Mouse (Mus musculus) forebrain, embryonic 16.5 days (tissue): Measurements from ENCODE around the gene Pigw. TPM values are rescaled to one million over a fixed set of nuclear protein-coding genes. Genes with fewer than 3 reads are reported as not detected.

Experiments
- ATAC-seq: fragments of 200-750 bp; cut with Nextera tagmentation; 2 replicates; pipeline ENCODE4 v1.8.0; 2017; ENCODE audit warnings: mild to moderate bottlenecking, moderate library complexity
- H3K27ac ChIP-seq: fragments of 300-500 bp; sonication (generic); 2 replicates; pipeline ENCODE4 v1.5.1; 2014; ENCODE audit warnings: low read length, control low read depth
- H3K27me3 ChIP-seq: fragments of 300-500 bp; sonication (generic); replicated peaks from 2 replicates; pipeline ENCODE4 v1.6.1; 2014; ENCODE audit warnings: low read length; ENCODE audit not compliant: control insufficient read depth, insufficient read depth
- H3K36me3 ChIP-seq: fragments of 300-500 bp; sonication (generic); 2 replicates; pipeline ENCODE4 v1.6.1; 2014; ENCODE audit not compliant: control insufficient read depth, insufficient read depth
- H3K4me1 ChIP-seq: fragments of 300-500 bp; sonication (generic); replicated peaks from 2 replicates; pipeline ENCODE4 v1.6.1; 2014; ENCODE audit warnings: low read length; ENCODE audit not compliant: control insufficient read depth, insufficient read depth
- H3K4me2 ChIP-seq: fragments of 300-500 bp; sonication (generic); 2 replicates; pipeline ENCODE4 v1.6.1; 2014; ENCODE audit warnings: mild to moderate bottlenecking, low read length, control low read depth
- H3K4me3 ChIP-seq: fragments of 300-500 bp; sonication (generic); replicated peaks from 2 replicates; pipeline ENCODE4 v1.5.1; 2014; ENCODE audit warnings: mild to moderate bottlenecking, low read length, control low read depth
- H3K9ac ChIP-seq: fragments of 300-500 bp; sonication (generic); replicated peaks from 2 replicates; pipeline ENCODE4 v1.6.1; 2014; ENCODE audit warnings: low read depth, low read length, control low read depth
- H3K9me3 ChIP-seq: fragments of 300-500 bp; sonication (generic); 2 replicates; pipeline ENCODE4 v1.6.1; 2016; ENCODE audit warnings: low read length; ENCODE audit not compliant: control insufficient read depth
- whole genome bisulfite sequencing: fragments of 180-500 bp; shearing (Covaris S2); extraction: QIAGEN DNeasy Blood & Tissue Kit; methylation state at CpG from one replicate; pipeline ENCODE4 v1.1.7; 2014; 5-methylcytosine and 5-hydroxymethylcytosine counted together
- polyA plus RNA-seq: library from polyadenylated mRNA; unstranded; fragments of >200 nt; fragmentation: Nextera tagmentation; extraction: Ambion mirVana; gene quantifications from 2 replicates; pipeline ENCODE4 v1.2.1, GENCODE M21; 2015

The Pigw gene
- polyA plus RNA-seq, 1 experiment from 2014 or later = 3.7 TPM

DNA sequence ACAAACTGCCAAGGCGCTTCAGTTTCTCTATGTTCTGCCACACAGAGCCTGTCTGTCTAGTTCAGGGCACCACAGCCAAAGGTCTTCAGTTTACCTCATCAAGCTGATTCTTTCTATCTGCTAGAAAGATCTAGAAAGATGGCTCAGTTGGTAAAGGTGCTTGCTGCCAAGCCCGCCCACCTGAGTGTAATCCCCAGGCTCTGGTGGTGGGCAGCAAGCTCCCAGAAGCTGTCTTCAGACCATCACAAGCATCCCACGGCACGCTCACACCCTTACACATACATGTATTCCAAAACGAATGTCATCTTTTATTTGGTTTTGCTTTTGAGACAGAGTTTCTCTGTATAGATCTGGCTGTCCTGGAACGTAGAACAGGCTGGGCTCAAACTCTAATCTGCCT lies 28.4 kb upstream of the Pigw start:
- Histone ChIP-seq H3K36me3 (peaks cover 30% of the 10 kb centered on the region), H3K4me3 (no peak overlapping the region), H3K9ac (no peak overlapping the region), H3K27me3 (no peaks in the 10 kb centered on the region), H3K27ac (no peak overlapping the region), H3K9me3 (no peaks in the 10 kb centered on the region), H3K4me2 (no peak overlapping the region), H3K4me1 (no peaks in the 10 kb centered on the region)
- ATAC-seq = no peak
- 93% methylated on average over 6 of the region's 6 CpGs for WGBS

DNA sequence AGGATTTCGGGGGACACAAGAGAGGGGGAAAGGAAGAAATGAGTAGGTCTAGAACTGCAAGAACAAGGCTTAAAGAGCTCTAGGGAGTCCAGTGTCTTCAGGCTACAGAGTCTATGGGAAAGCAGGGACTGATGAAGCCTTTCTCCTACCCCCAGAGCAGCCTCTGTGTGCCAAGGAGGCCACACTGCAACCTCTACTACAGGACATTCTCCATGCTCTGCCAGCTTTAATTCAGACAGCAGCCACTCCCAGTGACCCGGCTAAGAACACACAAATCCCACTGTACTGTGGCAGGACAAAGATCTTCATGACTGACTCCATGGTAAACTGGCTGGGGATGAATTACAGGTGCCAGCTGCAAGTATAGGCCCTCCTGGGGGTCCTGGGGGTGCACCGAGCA lies 27.0 kb upstream of the Pigw start:
- Histone ChIP-seq H3K27me3 (no peaks in the 10 kb centered on the region), H3K9ac (no peak overlapping the region), H3K4me3 (no peak overlapping the region), H3K9me3 (no peaks in the 10 kb centered on the region), H3K4me2 (no peak overlapping the region), H3K27ac (no peak overlapping the region), H3K4me1 (no peaks in the 10 kb centered on the region), H3K36me3 (peaks cover 29% of the 10 kb centered on the region)
- WGBS = 81% methylated on average over 3 of the region's 3 CpGs
- no peak for ATAC-seq

DNA sequence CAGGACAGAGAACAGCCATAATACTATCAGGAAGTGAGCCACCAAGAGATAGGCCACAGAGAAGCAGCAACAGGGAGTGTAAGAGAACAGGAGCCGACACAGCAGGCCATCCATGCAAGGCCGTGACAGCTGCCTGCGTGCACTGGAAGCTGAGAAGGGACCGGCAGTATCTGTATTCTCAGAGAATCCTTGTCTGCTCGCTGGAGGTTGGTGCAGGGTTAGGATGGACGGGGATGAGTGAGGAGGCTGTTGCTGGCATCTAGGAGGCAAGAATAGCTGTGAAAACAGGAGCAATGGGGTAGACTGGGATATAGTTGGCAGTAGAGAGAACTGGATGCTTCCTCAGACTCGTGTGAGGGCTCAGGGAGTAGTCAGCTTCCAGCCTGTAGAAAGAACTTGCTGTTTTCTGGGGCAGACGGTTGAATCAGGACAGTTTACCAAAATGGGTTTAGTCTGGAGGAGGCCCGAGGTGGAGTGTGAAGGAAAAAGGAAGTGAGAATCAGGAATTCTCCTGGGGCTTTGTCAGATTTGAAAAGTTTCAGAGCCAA lies 24.6 kb upstream of the Pigw start:
- WGBS = 89% methylated on average over 9 of the region's 9 CpGs
- ATAC-seq = no peak
- Histone ChIP-seq H3K36me3 (peaks cover 27% of the 10 kb centered on the region), H3K4me2 (no peak overlapping the region), H3K27me3 (no peaks in the 10 kb centered on the region), H3K9ac (no peak overlapping the region), H3K4me3 (no peak overlapping the region), H3K4me1 (no peaks in the 10 kb centered on the region), H3K9me3 (no peaks in the 10 kb centered on the region), H3K27ac (no peak overlapping the region)

DNA sequence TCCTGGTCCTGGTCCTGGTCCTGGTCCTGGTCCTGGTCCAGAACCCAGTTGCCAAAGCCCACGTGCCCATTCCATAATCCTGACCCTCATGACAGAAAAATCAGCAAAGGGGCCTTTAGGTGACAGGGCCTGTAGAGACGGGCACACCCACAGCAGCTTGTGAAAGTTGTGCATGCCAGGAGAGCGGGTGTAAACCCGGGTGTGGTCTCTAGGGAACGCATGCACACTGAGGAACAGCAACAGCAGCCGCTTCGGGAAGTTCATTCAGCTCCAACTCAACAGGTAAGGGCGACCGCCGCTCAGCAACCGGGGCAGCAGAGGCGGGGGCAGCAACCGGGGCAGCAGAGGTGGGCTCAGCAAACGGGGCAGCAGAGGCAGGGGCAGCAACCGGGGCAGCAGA lies 13.0 kb upstream of the Pigw start:
- Histone ChIP-seq H3K36me3 (peaks cover 4% of the 10 kb centered on the region), H3K4me2 (no peak overlapping the region), H3K27me3 (no peaks in the 10 kb centered on the region), H3K27ac (no peak overlapping the region), H3K9ac (no peak overlapping the region), H3K9me3 (no peaks in the 10 kb centered on the region), H3K4me1 (no peaks in the 10 kb centered on the region), H3K4me3 (no peak overlapping the region)
- 89% methylated on average over 15 of the region's 15 CpGs for WGBS
- ATAC-seq = no peak

DNA sequence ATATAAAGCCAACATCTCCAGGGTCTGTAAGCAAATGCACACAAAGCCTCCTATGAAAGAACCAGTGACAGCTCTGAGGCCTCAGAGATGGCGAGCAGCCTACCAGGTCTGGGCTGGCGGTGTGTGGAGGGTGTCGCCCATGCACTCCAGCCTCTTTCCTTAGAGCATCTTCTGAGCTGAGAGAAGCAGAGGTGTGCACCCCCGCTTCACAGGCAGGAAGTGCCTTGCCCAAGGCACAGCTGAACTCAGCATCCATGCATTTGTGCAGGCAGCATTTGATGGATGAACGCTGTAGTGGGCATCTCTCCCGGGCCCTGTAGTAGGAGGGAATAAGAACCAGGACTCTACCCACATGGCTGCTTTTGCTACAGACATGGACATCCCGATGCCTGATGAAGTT lies 11.6 kb upstream of the Pigw start:
- H3K27me3 ChIP-seq = no peaks in the 10 kb centered on the region
- no peak overlapping the region for H3K4me2 ChIP-seq
- no peak overlapping the region for H3K4me3 ChIP-seq
- H3K27ac ChIP-seq = no peak overlapping the region
- no peak overlapping the region for H3K9ac ChIP-seq
- 93% methylated on average over 7 of the region's 7 CpGs for WGBS
- H3K36me3 ChIP-seq = peaks cover 9% of the 10 kb centered on the region
- H3K9me3 ChIP-seq = no peaks in the 10 kb centered on the region
- H3K4me1 ChIP-seq = no peaks in the 10 kb centered on the region
- no peak for ATAC-seq

DNA sequence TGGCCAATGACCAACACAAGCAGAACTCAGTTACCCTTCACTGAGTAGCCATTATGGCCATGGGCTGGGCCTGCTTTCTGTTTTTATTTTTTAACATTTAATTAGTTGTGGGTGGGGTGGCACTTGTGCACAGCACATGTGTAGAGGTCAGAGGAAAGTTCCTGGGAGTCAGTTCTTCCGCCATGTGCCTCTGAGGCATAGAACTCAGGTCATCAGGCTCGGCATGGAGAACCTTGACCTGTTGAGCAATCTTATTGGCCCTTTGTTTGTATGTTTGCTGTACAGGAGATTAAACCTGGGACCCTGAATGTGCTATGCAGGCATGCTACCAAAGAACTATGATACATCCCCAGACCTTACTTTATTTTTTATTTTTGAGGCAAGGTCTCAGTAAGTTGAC lies 9.4 kb upstream of the Pigw start:
- Histone ChIP-seq H3K4me3 (no peak overlapping the region), H3K27ac (no peak overlapping the region), H3K27me3 (no peaks in the 10 kb centered on the region), H3K9ac (no peak overlapping the region), H3K9me3 (no peaks in the 10 kb centered on the region), H3K36me3 (peaks cover 13% of the 10 kb centered on the region), H3K4me2 (no peak overlapping the region), H3K4me1 (no peaks in the 10 kb centered on the region)
- ATAC-seq = no peak
- 96% methylated on average over 2 of the region's 2 CpGs for WGBS

DNA sequence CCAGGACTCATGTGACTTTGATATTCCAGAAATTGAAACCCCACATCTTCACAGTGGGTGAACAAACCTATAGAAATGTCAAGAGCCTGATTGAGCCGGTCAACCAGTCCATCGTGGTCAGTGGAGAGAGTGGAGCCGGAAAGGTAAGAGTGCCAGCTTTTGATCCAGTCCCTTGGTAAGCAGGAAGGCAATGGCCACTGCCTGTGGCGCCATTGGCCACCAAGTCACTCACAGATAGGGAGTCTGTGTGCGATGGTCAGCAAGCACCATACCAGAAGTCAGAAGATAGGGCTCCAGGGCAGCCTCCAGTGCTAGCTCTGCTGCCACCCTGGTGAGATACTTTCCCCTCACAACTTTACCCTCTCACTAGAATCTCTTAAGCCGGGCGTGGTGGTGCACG lies 7.9 kb upstream of the Pigw start:
- Histone ChIP-seq H3K27me3 (no peaks in the 10 kb centered on the region), H3K4me1 (no peaks in the 10 kb centered on the region), H3K9me3 (no peaks in the 10 kb centered on the region), H3K27ac (no peak overlapping the region), H3K9ac (no peak overlapping the region), H3K4me3 (no peak overlapping the region), H3K4me2 (no peak overlapping the region), H3K36me3 (peaks cover 16% of the 10 kb centered on the region)
- no peak for ATAC-seq
- 96% methylated on average over 8 of the region's 8 CpGs for WGBS

DNA sequence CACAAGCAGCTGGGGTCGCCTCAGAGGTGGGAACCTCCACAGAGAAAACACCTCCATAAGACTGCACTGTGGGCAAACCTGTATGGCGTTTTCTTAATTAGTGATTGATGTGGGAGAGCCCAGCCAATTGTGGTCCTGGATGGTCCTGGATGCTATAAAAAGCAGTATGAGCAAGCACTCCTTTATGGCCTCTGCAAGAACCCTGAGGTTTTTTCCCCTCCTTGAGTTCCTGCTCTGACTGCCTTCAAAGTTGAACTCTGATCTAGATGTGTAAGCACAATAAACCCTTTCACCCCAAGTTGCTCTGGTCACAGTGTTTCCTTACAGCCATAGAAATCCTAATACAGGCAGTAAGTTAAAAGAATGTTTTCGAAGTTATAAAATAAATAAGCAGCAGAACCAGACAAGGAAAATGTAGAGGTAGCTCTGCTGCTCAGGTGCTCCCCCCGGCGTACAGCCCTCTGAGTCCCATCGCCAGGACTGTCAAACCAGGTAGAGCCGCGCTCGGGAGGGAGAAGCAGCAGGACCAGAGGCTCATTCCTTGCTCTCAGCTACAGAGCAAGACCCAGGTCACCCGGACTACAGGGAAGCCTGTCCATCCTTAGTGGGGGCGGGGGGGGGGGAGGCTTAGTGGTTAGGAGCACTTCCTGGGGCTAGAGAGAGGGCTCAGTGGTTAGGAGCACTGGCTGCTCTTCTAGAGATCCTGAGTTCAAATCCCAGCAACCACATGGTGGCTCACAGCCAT lies 6.9 kb upstream of the Pigw start:
- WGBS = 88% methylated on average over 11 of the region's 11 CpGs
- H3K36me3 ChIP-seq = peaks cover 16% of the 10 kb centered on the region
- no peak for ATAC-seq

DNA sequence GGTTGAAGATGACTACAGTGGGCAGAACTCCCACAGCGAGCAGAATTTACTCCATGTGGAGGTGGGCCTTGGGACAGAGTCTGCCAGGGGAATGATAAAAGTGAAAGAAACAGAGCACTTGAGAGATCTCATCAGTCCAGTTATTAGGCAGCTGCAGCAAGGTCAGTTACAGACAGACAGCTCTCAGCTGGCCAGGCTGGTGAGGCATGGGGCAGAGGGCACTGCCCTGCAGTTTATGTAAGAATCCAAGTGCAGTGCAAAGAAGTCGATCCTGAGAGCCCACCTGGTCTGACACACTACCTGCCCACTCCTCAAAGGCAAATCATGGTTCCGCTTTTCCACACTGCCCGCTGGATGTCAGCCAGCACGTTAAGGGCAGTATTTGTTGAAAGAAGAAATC lies 6.2 kb upstream of the Pigw start:
- no peak overlapping the region for H3K27ac ChIP-seq
- no peak overlapping the region for H3K4me3 ChIP-seq
- no peak overlapping the region for H3K9ac ChIP-seq
- H3K27me3 ChIP-seq = no peaks in the 10 kb centered on the region
- no peaks in the 10 kb centered on the region for H3K4me1 ChIP-seq
- H3K36me3 ChIP-seq = peaks cover 16% of the 10 kb centered on the region
- no peak for ATAC-seq
- no peak overlapping the region for H3K4me2 ChIP-seq
- 90% methylated on average over 5 of the region's 5 CpGs for WGBS
- H3K9me3 ChIP-seq = no peaks in the 10 kb centered on the region

More for the DNA sequence above, 6.9 kb upstream of the Pigw start:
- H3K27ac ChIP-seq = no peak overlapping the region
- H3K9me3 ChIP-seq = no peaks in the 10 kb centered on the region
- no peak overlapping the region for H3K4me3 ChIP-seq
- H3K4me2 ChIP-seq = no peak overlapping the region
- H3K27me3 ChIP-seq = no peaks in the 10 kb centered on the region
- H3K4me1 ChIP-seq = no peaks in the 10 kb centered on the region
- H3K9ac ChIP-seq = no peak overlapping the region

DNA sequence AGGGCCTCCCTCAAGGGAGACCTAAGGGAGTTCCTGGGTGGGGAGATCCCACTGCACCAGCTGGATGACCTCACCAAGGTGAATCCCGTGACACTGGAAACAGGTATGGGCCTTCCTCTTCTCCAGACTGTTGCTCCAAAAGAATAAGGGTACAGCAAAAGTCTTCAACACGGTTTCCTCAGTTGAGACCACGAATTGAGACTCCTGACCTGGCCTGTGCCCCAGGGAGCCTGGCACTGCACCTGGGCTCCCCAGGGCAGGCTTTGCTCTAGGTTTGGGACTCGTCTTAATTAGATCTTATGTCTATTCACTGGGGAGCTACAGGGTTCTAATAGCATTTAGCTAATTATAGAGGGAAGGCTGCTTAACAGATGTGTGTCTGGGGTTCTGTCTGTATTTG lies 5.2 kb upstream of the Pigw start:
- Histone ChIP-seq H3K27me3 (no peaks in the 10 kb centered on the region), H3K27ac (no peak overlapping the region), H3K4me1 (peaks cover 6% of the 10 kb centered on the region), H3K4me2 (no peak overlapping the region), H3K9ac (no peak overlapping the region), H3K4me3 (no peak overlapping the region), H3K36me3 (peaks cover 15% of the 10 kb centered on the region), H3K9me3 (no peaks in the 10 kb centered on the region)
- no peak for ATAC-seq
- WGBS = 78% methylated on average over 4 of the region's 4 CpGs
